Mouse (Mus musculus) bone marrow, adult 2 months (tissue): Measurements from ENCODE around the gene March6.

Experiments used
- CTCF ChIP-seq: fragments of 200-500 bp; IDR thresholded peaks from 2 replicates; pipeline ENCODE4 v1.5.1; 2011; ENCODE audit warnings: low read length, control low read depth; ENCODE audit not compliant: control insufficient read depth, insufficient read depth
- POLR2A ChIP-seq: fragments of 200-500 bp; IDR thresholded peaks from 2 replicates; pipeline ENCODE4 v1.6.1; 2011; ENCODE audit warnings: low read depth, mild to moderate bottlenecking, control low read depth, low read length, borderline replicate concordance; ENCODE audit not compliant: control insufficient read depth

- TF ChIP-seq CTCF (no peak), POLR2A (no peak)
Observed at GRCm38 (mm10) chr15:31565184-31565583, 34.3 kb upstream of the March6 start, which contains the start of gene Cmbl.
